In the genomic region with DNA sequence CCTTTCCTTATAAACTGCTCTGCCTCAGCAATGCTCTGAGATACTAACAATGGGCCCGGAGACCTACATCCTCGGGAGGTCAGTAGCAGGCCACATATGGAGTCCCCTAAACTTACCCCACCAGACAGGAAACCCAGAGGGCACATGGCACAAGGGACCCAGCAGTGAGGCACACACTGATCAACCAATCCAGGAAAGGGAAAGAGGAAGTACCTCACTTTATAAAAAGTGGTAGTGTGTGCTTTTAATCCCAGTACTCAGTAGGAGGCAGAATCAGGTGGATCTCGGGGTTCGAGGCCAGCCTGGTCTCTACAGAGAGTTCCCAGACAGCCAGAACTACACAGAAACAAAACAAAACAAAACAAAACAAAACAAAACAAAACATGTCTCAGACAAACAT, we compare ENCODE assay signal across 33 mouse cellular contexts. TPM values are rescaled to one million over a fixed set of nuclear protein-coding genes. Genes with fewer than 3 reads are reported as not detected.
"Had no signal": no experiment of that assay in that cellular context is flagged by ENCODE, and none has a peak within 500 bp of the region (broad histone marks: within the 10 kb centered on the region; RNA-seq: fewer than 3 reads in every experiment).

No protein-coding gene starts in this region.

- H3K4me2 ChIP-seq: heart, embryonic 11.5 days; heart, embryonic 13.5 days; heart, embryonic 15.5 days; hindbrain, embryonic 13.5 days; hindbrain, embryonic 15.5 days; kidney, embryonic 15.5 days; limb, embryonic 13.5 days; limb, embryonic 15.5 days; liver, embryonic 12.5 days had no signal

- H3K36me3 ChIP-seq: heart, embryonic 13.5 days; heart, embryonic 15.5 days; hindbrain, embryonic 13.5 days; hindbrain, embryonic 15.5 days; kidney, embryonic 15.5 days; limb, embryonic 13.5 days; limb, embryonic 15.5 days; liver, embryonic 12.5 days had no signal

- H3K9ac ChIP-seq: heart, embryonic 13.5 days; heart, embryonic 15.5 days; hindbrain, embryonic 13.5 days; hindbrain, embryonic 15.5 days; kidney, embryonic 15.5 days; limb, embryonic 13.5 days; limb, embryonic 15.5 days; liver, embryonic 12.5 days; liver, embryonic 14.5 days had no signal

- H3K27ac ChIP-seq: heart, adult 2 months; heart, embryonic 13.5 days; heart, embryonic 15.5 days; hindbrain, embryonic 13.5 days; hindbrain, embryonic 15.5 days; hindbrain, postnatal 0 days; kidney, embryonic 15.5 days; kidney, postnatal 0 days; limb, embryonic 13.5 days; limb, embryonic 15.5 days; liver, embryonic 12.5 days; liver, embryonic 14.5 days had no signal

- ATAC-seq: hindbrain, postnatal 0 days; intestine, postnatal 0 days; liver, embryonic 12.5 days had no signal

- H3K9me3 ChIP-seq: heart, embryonic 13.5 days; heart, embryonic 15.5 days; hindbrain, embryonic 13.5 days; hindbrain, embryonic 15.5 days; kidney, embryonic 15.5 days; limb, embryonic 13.5 days; limb, embryonic 15.5 days; liver, embryonic 12.5 days had no signal

- H3K4me3 ChIP-seq: heart, adult 2 months; heart, embryonic 13.5 days; heart, embryonic 15.5 days; hindbrain, embryonic 13.5 days; hindbrain, embryonic 15.5 days; kidney, embryonic 15.5 days; limb, embryonic 13.5 days; limb, embryonic 15.5 days; liver, embryonic 12.5 days had no signal

- DNase-seq: gastrocnemius, postnatal 14 days; gastrocnemius, postnatal 36 days; heart, adult 2 months; heart, postnatal 14 days; heart, postnatal 36 days; kidney, adult 18-20 months; kidney, adult 9 months; kidney, postnatal 14 days; kidney, postnatal 36 days; layer of hippocampus, adult 9-11 months; layer of hippocampus, postnatal 36 days; left cerebral cortex, postnatal 4 days had no signal

- H3K4me1 ChIP-seq: liver, embryonic 12.5 days had no signal

RNA-seq across cellular contexts. Expression of gene Slc47a2, which starts 2.3 kb away (rescaled TPM):
- total RNA-seq: gastrocnemius, adult 18-20 months; gastrocnemius, adult 8-10 months; gastrocnemius, postnatal 14 days; gastrocnemius, postnatal 36 days; heart, adult 2 months; heart, postnatal 14 days; heart, postnatal 36 days; hematopoietic stem cell, adult 5-6 weeks; liver, adult 2 months had no signal
- polyA plus RNA-seq: heart, embryonic 13.5 days; hindbrain, embryonic 11.5 days; hindbrain, embryonic 15.5 days; intestine, embryonic 14.5 days; intestine, postnatal 0 days; kidney, embryonic 15.5 days; large intestine, adult 2 months; limb, embryonic 11.5 days; limb, embryonic 15.5 days; liver, adult 2 months; liver, embryonic 12.5 days had no signal

RNA-seq across cellular contexts. Expression of gene Slc47a1, which starts 37.8 kb away (rescaled TPM):
- total RNA-seq: hematopoietic stem cell, adult 5-6 weeks had no signal
